Mouse (Mus musculus) bone marrow macrophage, adult 2 months (primary cell): ENCODE results near the gene Olfr1371.
"Not testable (repeated sequence)": the region's sequence is repeated elsewhere in the genome, so short reads cannot be mapped to it uniquely, and the experiment has no call there.

ENCODE experiments used
- CTCF ChIP-seq: IDR thresholded peaks from 2 replicates; pipeline ENCODE4 v1.5.1; 2012; ENCODE audit warnings: low read depth, mild to moderate bottlenecking, low read length, moderate library complexity
- POLR2A ChIP-seq: IDR thresholded peaks from 2 replicates; pipeline ENCODE4 v1.6.1; 2012; ENCODE audit warnings: mild to moderate bottlenecking, low read depth, low read length, borderline replicate concordance

DNA sequence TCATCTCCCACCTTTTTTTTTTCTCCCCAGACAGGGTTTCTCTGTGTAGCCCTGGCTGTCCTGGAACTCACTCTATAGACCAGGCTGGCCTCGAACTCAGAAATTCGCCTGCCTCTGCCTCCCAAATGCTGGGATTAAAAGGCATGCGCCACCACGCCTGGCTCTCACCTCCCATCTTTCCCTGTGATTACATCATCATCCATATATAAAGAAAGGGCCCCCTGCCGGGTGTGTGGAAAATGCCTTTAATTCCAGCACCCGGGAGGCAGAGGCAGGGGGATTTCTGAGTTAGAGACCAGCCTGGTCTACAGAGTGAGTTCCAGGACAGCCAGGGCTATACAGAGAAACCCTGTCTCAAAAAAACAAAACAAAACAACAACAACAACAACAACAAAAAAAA lies 8.1 kb upstream of the Olfr1371 start:
- TF ChIP-seq POLR2A, CTCF: not testable (repeated sequence)
